Mouse (Mus musculus): ENCODE data around the gene Gm29644. TPM values are rescaled to one million over a fixed set of nuclear protein-coding genes. Genes with fewer than 3 reads are reported as not detected.
"Not testable (repeated sequence)": the region's sequence is repeated elsewhere in the genome, so short reads cannot be mapped to it uniquely, and the experiment has no call there.

Gm29644 gene
- polyA plus RNA-seq (2015; fragmentation: Nextera tagmentation; extraction: Ambion mirVana): not detected in 2 replicates

GRCm38 (mm10) chrY:70303187-70303586, at the start of gene Gm29644, which contains the start of gene Gm29423:
TSS of gene Gm29644 (minus strand) at chrY:70303343.
TSS of gene Gm29423 (minus strand) at chrY:70303287.
- H3K36me3 ChIP-seq (ENCODE audit: control insufficient read depth, insufficient read depth, low read length); H3K4me3 ChIP-seq (ENCODE audit: low read length); H3K27ac ChIP-seq (ENCODE audit: low read depth, low read length); H3K9ac ChIP-seq (ENCODE audit: low read depth, low read length); H3K9me3 ChIP-seq (ENCODE audit: control insufficient read depth, low read length); H3K27me3 ChIP-seq (replicated peaks; ENCODE audit: control insufficient read depth, insufficient read depth, low read length); H3K4me1 ChIP-seq (ENCODE audit: control insufficient read depth, insufficient read depth, low read depth, low read length); H3K4me2 ChIP-seq (ENCODE audit: low read length); ATAC-seq: not testable (repeated sequence)
- no CpG with 5 or more reads among the region's 2 CpGs for WGBS

GRCm38 (mm10) chrY:70273542-70273941, 29.6 kb downstream of the Gm29644 start, which contains the start of gene Gm21118:
TSS of gene Gm21118 (minus strand) at chrY:70273642.
- not testable (repeated sequence) for H3K27ac ChIP-seq (ENCODE audit: low read depth, low read length); H3K9me3 ChIP-seq (ENCODE audit: control insufficient read depth, low read length); H3K9ac ChIP-seq (ENCODE audit: low read depth, low read length); H3K4me1 ChIP-seq (ENCODE audit: control insufficient read depth, insufficient read depth, low read depth, low read length); H3K27me3 ChIP-seq (replicated peaks; ENCODE audit: control insufficient read depth, insufficient read depth, low read length); H3K36me3 ChIP-seq (ENCODE audit: control insufficient read depth, insufficient read depth, low read length); H3K4me2 ChIP-seq (ENCODE audit: low read length); ATAC-seq; H3K4me3 ChIP-seq (ENCODE audit: low read length)
- WGBS: no CpG with 5 or more reads among the region's 4 CpGs

Other genes with a start within 250 kb of the Gm29644 start
- gene Gm21118, start 29.7 kb downstream of the Gm29644 start, polyA plus RNA-seq (2015; fragmentation: Nextera tagmentation; extraction: Ambion mirVana): not detected in 2 replicates
- not detected in 2 replicates for gene Gm29423, start 56 bp downstream of the Gm29644 start, polyA plus RNA-seq (2015; fragmentation: Nextera tagmentation; extraction: Ambion mirVana)
- not detected in 2 replicates for gene Gm20888, start 138.5 kb upstream of the Gm29644 start, polyA plus RNA-seq (2015; fragmentation: Nextera tagmentation; extraction: Ambion mirVana)